Mouse (Mus musculus) cerebellum, adult (tissue): Measurements from ENCODE around the gene Osbp.
A peak's percentile ranks its signal among the peaks of the same experiment; 100 is the strongest.

ENCODE experiments used
- ATAC-seq: cut with Nextera tagmentation; 2 replicates; pipeline ENCODE4 v1.9.2; 2017; ENCODE audit warnings: mild to moderate bottlenecking, moderate library complexity, mixed read lengths; ENCODE audit not compliant: insufficient number of reproducible peaks, low FRiP score, low TSS enrichment

The Osbp gene

GRCm38 (mm10) chr19:12009501-12010280, 44.0 kb downstream of the Osbp start:
- ATAC-seq: no peak

GRCm38 (mm10) chr19:12010281-12010771, 44.6 kb downstream of the Osbp start:
- peak; percentile 21; the same call in 1 of the 2 replicates for ATAC-seq

- no peak for ATAC-seq
Measured at GRCm38 (mm10) chr19:12010916-12011559, 45.3 kb downstream of the Osbp start.

- ATAC-seq: peak; percentile 59
Measured at GRCm38 (mm10) chr19:12011560-12012556, 46.1 kb downstream of the Osbp start.

DNA sequence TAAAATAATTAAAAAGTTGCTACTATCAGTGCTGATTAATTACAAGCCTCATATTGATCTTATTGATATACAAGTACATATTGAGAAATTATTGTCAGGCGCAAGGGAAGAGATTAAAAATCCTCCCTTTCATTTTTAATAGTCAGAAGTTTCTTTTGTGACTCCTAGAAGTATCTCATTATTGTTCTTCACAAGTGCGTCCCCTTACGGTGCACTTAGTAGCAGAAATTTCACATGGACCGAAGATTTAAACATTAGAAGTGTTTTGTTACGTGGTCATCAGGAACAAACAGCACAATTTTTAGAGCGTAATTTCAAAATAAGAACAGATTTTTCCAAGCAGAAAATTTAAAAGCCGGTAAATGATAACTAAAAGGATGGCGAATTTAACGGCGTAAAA, 46.9 kb downstream of the Osbp start:
- no peak for ATAC-seq

DNA sequence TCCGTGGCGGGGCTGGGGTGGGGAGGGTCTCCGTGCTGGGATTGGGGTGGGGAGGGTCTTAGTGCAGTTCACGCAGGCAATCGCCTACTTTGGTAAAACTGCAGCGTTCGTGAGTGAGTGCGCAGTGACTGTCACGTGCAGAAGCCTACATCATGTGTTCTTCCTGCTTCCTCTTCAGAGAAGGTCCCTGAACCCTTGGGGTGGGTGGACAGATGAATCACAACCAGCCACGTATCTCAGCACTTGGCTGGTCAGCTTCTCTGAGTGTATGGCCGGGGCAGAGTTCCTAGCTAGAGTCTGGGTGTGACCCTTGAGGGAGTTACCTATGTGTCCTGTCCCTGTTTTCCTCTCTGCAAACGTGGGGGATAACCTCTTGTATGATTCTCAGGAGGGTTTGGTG, 47.5 kb downstream of the Osbp start:
- no peak for ATAC-seq

DNA sequence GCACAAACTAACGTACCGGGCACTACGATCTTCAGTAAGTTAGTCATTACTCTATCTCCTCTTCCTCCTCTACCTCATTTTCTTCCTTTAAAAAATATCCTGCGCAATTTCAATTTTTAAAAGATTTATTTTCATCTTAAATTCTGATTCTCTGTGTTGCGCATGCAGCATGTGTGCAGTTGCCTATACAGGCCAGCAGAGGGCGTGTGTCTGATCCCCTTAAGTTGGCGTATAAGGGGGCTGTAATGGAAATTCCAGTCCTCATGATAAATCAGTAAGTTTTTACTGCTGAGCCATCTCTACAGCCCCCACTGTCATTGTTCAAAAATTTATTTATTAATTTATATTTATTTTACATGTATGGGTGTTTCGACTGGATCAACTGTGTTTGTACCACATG, 50.0 kb downstream of the Osbp start:
- ATAC-seq: no peak

DNA sequence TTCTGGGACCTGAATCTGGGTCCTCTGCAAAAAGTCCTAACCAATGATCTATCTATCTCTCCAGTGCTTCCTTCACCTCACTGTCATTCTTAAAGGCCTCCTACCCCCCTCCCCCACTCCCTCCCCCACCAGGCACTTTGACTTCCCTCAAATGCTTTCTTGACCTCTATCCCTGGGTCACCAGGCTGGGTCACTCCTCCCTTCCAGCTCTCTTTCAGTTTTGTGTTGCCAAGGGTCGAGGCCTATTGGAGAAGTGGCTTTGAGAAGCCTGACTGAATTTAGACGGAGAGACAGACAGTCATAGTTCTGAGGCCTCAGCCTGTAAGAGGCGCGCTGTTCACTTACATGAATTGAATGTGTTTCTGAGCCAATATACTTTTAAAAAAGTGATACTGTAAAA, 50.5 kb downstream of the Osbp start:
- ATAC-seq: no peak

- no peak for ATAC-seq
Measured at GRCm38 (mm10) chr19:12024149-12024548, 58.4 kb downstream of the Osbp start.

- no peak for ATAC-seq
Measured at GRCm38 (mm10) chr19:12025333-12025732, 59.6 kb downstream of the Osbp start.

- no peak for ATAC-seq
Measured at GRCm38 (mm10) chr19:12026606-12027005, 60.9 kb downstream of the Osbp start.

DNA sequence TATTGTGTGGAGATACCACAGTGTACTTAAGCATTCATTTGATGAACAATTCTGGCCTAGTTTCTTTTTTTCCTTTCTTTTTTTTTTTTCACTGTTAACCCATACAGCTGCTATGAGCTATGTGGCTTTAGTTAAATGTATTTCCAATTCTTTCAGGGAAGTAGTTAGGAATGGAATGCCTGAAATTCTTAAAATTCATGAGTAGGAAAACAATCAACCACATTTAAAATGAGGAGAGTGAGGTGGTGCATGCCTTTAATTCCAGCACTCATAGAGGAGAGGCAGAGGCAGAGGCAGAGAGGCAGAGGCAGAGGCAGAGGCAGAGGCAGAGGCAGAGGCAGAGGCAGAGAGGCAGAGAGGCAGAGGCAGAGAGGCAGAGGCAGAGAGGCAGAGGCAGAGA, 72.0 kb downstream of the Osbp start:
- ATAC-seq: no peak

- no peak for ATAC-seq
Measured at GRCm38 (mm10) chr19:12041217-12041616, 75.5 kb downstream of the Osbp start, which contains the start of gene Olfr1423. Gene Olfr1423, minus strand, starts transcription at chr19:12041317.

DNA sequence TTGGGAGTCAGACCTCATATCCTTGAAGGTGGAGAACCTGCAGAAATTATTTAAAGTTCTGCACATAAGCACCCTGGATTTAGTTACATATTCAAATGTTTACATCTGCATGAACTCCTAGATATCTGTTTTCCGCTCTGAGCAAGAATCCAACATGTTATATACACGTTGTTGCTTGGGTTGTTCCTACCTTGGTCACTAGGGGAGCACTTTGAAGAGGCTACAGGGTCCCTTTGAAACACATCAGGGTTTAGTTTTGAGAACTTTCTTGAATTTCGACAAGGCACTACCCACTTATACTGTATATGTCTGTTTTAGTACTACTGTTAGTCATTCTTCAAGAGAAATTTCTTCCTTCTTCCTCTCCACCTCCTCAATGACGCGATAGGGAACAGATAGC, 77.4 kb downstream of the Osbp start:
- ATAC-seq: no peak
